Mouse (Mus musculus) neutrophil, adult 5-6 weeks (primary cell): ENCODE data around the gene Ampd2. TPM values are rescaled to one million over a fixed set of nuclear protein-coding genes. Genes with fewer than 3 reads are reported as not detected.

Source experiments
- ATAC-seq: fragments of 151-379, 151-347 bp; 2 replicates; pipeline ENCODE4 v1.8.0; 2017; ENCODE audit warnings: mild to moderate bottlenecking, moderate TSS enrichment; ENCODE audit not compliant: insufficient number of reproducible peaks, poor library complexity, low FRiP score, severe bottlenecking; ENCODE audit errors: extremely low read depth
- total RNA-seq: library from RNA; stranded (forward); fragments of 200-1000 nt; gene quantifications from 2 replicates; pipeline ENCODE4 v1.2.3, GENCODE M21; 2017

The Ampd2 gene
- total RNA-seq, 1 experiment from 2014 or later: 18.5 TPM

DNA sequence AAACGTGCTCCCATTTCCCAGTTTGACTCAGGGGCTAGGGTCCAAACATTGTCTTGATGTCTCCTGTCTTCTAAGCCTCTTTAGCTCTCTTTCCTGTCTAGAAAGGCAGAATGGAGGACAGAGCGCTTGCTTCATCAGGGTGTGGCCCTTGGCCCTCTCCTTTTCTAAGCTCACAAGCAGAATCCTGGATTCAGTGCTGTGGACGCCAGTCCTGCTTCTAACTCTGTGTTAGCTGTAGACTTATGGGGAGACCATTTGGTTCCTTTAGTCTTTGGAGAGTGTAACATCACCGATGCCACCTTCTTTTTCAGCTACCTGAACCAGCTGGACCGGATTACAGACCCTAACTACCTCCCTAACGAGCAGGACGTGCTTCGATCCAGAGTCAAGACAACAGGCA is 11.2 kb upstream of the Ampd2 start:
- no peak for ATAC-seq

DNA sequence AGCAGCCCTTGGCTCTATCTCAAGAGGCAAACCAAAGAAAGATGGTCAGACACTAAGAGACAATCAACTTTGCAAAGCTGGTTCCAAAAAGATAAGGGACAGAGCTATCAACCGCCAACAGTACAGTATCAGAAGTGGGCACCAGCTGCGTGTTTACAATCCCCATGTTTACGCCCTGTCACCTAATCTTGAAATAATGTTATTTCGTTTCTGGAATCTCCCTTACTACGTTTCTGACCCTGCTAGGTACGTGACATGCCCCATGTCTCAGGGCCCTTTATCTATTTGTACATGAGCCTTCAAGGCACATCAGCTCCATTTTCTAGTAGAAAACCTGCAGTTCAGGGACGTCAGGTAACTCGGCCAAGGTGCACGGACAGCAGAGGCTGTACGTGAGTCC is 10.3 kb upstream of the Ampd2 start:
- no peak for ATAC-seq

DNA sequence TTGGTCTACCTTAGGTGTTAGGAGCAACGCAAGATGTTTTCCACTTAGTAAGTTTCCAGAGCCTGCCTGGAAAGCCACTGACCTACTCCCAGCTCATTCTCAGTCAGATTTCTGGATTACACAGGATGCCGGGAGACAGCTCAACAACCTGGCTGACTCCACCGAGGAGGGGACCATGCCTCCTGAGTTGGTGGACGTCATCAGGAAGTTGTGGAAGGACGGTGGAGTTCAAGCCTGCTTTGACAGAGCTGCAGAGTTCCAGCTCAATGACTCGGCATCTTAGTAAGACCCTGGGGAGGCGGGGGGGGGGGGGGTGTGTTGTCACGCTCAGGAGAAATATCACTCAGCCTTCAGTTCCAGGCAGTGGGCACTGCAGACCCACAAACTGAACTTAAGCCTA is 9.8 kb upstream of the Ampd2 start:
- no peak for ATAC-seq

GRCm38 (mm10) chr3:108094976-108095760 is 8.7 kb upstream of the Ampd2 start:
- ATAC-seq: no peak

DNA sequence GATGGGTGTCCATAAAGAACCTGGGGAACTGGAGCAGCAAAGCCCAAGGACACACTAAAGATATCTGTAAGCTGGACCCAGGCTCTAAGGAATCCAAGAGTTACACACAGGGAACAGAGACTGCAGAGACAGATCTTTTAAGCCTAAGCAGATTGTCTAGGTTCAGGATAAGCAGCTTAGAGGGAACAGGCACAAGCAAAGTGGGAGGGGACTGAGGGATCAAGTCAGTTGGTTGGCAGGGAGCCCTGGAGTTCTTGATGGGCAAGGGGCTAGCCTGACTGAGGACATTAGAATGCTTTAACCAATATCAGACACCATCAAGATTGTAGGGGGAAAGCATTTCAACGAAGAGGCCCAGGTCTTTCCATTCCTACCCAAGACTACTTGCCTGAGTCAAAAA is 7.7 kb upstream of the Ampd2 start:
- ATAC-seq: no peak

- ATAC-seq: no peak
Observed at GRCm38 (mm10) chr3:108093306-108093705, 6.9 kb upstream of the Ampd2 start.

GRCm38 (mm10) chr3:108092536-108093115 is 6.2 kb upstream of the Ampd2 start, which contains the start of gene Gnat2:
Gene Gnat2, plus strand, starts transcription at chr3:108092789.
- no peak for ATAC-seq

DNA sequence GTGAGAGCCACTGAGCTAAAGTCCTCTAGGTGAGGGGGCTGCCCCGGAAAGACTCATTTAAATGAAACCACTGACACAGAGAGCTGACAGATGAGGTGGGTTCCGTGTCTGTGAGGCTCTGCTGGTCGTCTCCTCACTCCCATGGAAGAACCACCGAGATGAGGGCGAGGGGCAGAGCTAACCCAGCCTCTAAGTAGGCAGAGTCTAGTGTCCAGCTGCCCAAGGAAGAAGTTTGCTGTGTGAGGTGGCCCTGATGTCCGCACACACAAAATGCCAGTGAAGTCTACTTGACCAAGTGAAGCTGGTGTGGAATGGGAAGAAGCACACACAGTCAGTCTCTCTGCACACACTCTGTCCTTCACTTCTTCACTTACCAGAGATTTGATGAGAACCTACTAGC is 5.6 kb upstream of the Ampd2 start:
- no peak for ATAC-seq

- ATAC-seq: no peak
Observed at GRCm38 (mm10) chr3:108090561-108090960, 4.1 kb upstream of the Ampd2 start.

GRCm38 (mm10) chr3:108089916-108090315 is 3.5 kb upstream of the Ampd2 start:
- no peak for ATAC-seq

DNA sequence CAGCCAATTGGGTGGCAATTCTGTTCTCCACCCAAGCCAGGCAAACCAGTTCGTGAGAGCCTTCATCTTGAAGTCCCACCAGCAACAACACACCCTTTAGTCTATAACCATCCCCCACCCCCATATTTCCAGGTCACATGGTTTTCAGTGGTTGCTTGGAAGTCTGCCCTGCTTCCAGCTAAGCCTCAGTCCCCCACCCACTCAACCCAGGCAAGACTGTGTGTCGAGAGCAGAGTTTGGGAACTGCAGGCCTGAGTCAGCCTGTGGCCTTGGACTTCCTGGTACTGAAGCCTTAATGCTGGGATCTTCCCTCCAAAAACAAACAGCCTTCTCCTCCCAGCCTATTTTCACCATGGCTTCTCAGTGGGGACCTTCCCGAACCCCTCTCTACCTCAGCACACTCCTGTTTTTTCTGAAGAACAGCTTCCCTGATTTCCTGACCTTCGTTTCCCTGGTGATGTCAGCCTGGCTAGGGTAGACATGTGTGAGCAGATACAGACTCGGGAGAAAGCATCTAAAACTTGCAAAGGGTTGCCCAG is 2.5 kb upstream of the Ampd2 start:
- no peak for ATAC-seq

DNA sequence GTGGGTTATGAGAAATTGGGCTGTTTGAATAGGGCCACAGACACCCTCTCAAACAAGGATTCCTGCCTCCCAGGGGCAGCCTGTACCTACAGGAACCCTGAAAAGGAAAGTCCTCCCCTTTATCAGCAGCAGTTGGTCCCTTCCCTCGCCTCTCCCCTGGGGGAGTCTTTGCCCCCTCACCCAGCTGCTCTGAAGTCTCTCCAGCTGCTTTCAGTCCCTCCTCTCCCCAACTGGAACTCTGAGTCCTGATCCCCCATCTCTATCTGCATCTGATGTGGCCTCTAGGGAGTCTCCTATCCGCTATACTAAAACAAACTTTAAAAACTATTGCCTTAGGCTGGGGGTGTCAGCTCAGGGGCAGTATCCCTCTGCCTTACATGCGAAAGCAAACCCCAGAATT is 878 bp upstream of the Ampd2 start:
- ATAC-seq: no peak

DNA sequence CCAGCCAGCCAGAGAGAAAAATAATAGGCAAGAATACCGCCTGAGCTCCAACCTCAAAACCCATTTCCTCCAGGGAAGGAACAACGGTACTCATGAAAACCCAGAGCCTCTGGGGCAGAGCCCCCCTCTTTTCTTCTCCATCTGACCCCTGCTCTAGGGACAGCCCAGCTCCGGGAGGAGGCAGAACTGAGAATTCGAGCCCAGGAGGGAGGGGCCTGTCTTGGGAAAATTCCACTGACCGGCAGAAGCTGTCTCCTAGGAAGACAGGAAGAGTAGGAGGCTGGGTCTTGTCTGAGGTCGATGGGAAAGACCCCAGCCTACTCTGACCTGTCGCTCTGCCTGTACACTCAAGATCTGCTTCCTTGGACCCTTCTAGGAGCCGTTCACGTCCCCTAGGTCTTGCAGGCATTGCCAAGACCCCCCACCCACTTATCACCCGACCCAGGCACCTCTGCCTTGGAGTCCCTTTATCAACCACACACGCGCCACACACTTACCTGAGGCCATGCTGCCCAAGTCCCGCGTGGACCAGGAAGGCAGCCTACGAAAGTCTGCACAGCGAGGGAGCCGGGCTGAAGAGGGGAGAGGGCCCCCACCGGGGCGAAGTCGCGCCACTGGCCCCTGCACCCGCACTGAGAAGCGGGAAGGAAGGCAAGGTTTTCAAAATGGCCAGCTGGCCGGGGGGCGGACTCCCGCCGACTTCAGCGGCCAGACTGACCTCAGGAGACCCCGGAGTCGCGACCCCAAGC is 556 bp downstream of the Ampd2 start:
- ATAC-seq: no peak

- peak; percentile 77 for ATAC-seq
Observed at GRCm38 (mm10) chr3:108085281-108085720, 1.1 kb downstream of the Ampd2 start.

DNA sequence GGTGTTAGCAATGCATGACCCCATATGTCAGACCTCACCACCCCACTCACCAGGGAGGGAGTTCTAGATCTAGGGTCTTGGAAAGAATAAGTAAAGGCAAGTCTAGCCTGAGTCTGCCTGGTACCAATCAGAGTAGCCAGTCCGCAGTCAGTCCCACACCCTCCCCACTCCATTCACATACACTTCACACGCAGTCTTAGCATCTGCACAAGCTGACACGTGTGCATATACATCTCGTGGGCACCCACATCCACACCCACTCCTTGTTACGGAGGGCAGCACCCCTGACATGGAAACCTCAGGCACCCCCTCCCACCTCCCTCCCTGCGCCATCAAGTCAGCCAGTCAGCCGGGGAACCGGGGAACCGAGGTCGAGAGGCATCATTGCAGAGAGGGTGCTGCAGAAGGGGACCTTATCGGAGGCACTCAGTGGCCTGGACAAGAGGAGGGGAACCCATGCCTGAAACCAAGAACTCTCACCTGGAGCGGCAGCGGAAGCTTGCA is 1.6 kb downstream of the Ampd2 start:
- no peak for ATAC-seq

GRCm38 (mm10) chr3:108083904-108084407 is 2.5 kb downstream of the Ampd2 start:
- no peak for ATAC-seq

DNA sequence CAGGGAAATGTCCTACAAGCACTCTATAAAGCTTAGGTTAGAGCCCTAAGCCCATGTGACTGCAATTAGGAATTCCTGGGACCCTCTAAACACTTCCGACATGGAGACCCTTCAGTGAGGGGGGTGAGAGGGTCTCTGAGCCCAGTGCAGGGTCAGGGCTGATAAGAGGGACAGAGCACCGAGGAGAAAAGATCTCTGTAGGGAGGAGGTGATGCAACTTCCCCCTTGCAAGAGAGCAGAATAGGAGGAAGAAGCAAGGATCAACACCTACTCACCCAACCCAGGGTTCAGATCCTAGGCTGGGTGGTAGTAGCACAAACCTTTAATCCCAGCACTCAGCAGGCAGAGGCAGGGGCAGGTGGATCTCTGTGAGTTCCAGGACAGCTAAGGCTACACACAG is 3.3 kb downstream of the Ampd2 start:
- no peak for ATAC-seq

- no peak for ATAC-seq
Observed at GRCm38 (mm10) chr3:108082251-108082875, 4.1 kb downstream of the Ampd2 start.

DNA sequence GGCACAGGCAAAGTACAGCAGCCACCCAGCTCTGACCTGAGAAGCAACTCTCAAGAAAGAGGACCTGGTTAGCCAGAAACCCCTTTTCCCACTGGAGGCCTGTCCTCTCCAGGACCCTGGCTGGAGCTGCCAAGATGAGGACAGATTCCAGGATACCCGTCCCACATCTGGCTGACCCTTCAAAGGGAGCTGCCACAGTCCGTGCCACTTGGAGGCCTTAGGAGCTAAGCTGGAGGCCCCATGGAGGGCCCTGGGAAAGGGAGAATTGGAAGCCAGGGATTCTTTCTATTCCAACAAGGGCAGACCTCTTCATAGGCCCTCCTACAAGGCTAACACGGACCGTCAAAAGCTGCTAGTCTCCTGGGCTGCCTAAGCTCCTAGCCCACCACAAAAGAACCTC is 4.8 kb downstream of the Ampd2 start:
- ATAC-seq: no peak
